Mouse (Mus musculus) megakaryocyte, embryonic 14.5 days (primary cell): Measurements from ENCODE around the gene Smarca2.
"Not testable (repeated sequence)": the region's sequence is repeated elsewhere in the genome, so short reads cannot be mapped to it uniquely, and the experiment has no call there.

Source experiments
- FLI1 ChIP-seq: IDR thresholded peaks from 2 replicates; pipeline ENCODE4 v1.6.1; 2012; ENCODE audit warnings: low read length, inconsistent platforms, mixed read lengths
- GATA1 ChIP-seq: IDR thresholded peaks from 3 replicates; pipeline ENCODE4 v1.6.1; 2012; ENCODE audit warnings: mixed read lengths, low read length, inconsistent platforms, borderline replicate concordance

GRCm38 (mm10) chr19:26745021-26745420, 140.2 kb downstream of the Smarca2 start:
- TF ChIP-seq GATA1, FLI1: not testable (repeated sequence)
